ENCODE assay signal across 9 mouse cellular contexts in the genomic region with DNA sequence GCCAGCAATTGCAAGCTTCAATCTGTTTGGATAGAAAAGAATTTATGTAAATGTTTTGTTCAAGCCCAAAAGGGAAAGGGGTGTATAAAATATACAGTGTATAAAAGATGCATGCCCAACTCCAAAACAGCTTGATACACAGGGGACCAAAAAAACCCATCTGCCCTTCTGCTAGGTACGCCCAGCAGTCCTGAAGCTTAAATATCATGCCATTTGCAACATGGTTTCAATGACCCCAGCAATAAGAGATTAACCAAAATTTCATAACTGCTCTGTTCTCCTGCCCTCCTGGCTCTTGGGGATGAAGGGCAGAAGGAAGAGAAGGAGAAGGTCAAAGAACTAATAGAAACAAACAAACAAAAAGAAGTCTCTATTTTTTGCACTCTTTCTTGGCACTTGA.
A peak's percentile ranks its signal among the peaks of the same experiment; 100 is the strongest.
DNase-seq lines count a peak whose midpoint lies in the region; ATAC-seq and TF ChIP-seq lines count a peak whose summit lies in the region.
"Had no signal": no experiment of that assay in that cellular context is flagged by ENCODE, and none has a peak within 500 bp of the region (broad histone marks: within the 10 kb centered on the region; RNA-seq: fewer than 3 reads in every experiment).

No protein-coding gene starts in this region.

- peak overlapping the region; percentile 69 for H3K4me2 ChIP-seq in heart, embryonic 13.5 days
- H3K4me2 ChIP-seq in forebrain, embryonic 14.5 days (ENCODE audit: low read length): peak overlapping the region; percentile 49

- peak overlapping the region; percentile 95 for H3K27ac ChIP-seq in heart, embryonic 13.5 days (replicated peaks)
- peak overlapping the region; percentile 96 for H3K27ac ChIP-seq in forebrain, embryonic 14.5 days (ENCODE audit: low read depth, low read length)
- H3K27ac ChIP-seq in midbrain, embryonic 10.5 days (replicated peaks): peak overlapping the region; percentile 89

- H3K9me3 ChIP-seq in heart, embryonic 13.5 days: no peaks in the 10 kb centered on the region
- H3K9me3 ChIP-seq in forebrain, embryonic 14.5 days (replicated peaks; ENCODE audit: control insufficient read depth, low read length): no peaks in the 10 kb centered on the region
- H3K9me3 ChIP-seq in midbrain, embryonic 10.5 days (replicated peaks): no peaks in the 10 kb centered on the region

- ATAC-seq in heart, embryonic 13.5 days (ENCODE audit: extremely low read depth, insufficient number of reproducible peaks, low FRiP score, low TSS enrichment): no peak
- ATAC-seq in forebrain, embryonic 14.5 days: peak; percentile 11; the same call in 1 of the 2 replicates
- no peak for ATAC-seq in granulocyte monocyte progenitor cell, adult 5-6 weeks (replicated peaks; ENCODE audit: poor library complexity, severe bottlenecking)

- no peaks in the 10 kb centered on the region for H3K27me3 ChIP-seq in heart, embryonic 13.5 days (replicated peaks)
- no peaks in the 10 kb centered on the region for H3K27me3 ChIP-seq in forebrain, embryonic 14.5 days (replicated peaks; ENCODE audit: control insufficient read depth, insufficient read depth, low read length)
- no peaks in the 10 kb centered on the region for H3K27me3 ChIP-seq in midbrain, embryonic 10.5 days (ENCODE audit: low read depth, poor library complexity, severe bottlenecking)
- H3K27me3 ChIP-seq: CH12.LX had no signal

- no peak overlapping the region for H3K4me3 ChIP-seq in heart, embryonic 13.5 days
- no peak overlapping the region for H3K4me3 ChIP-seq in forebrain, embryonic 14.5 days (ENCODE audit: low read depth, low read length)
- peak overlapping the region; percentile 33; the same call in 1 of the 2 replicates for H3K4me3 ChIP-seq in midbrain, embryonic 10.5 days

- H3K9ac ChIP-seq in heart, embryonic 13.5 days: no peak overlapping the region
- H3K9ac ChIP-seq in forebrain, embryonic 14.5 days (ENCODE audit: low read length): peak overlapping the region; percentile 22; the same call in 1 of the 2 replicates

- no peak for TF ChIP-seq POLR2A in brain, embryonic 14.5 days (IDR thresholded peaks at IDR 0.05; ENCODE audit: borderline replicate concordance, extremely low read depth, insufficient read depth, insufficient read length, poor library complexity, severe bottlenecking)

- TF ChIP-seq CTCF in brain, embryonic 14.5 days (IDR thresholded peaks at IDR 0.05; ENCODE audit: borderline replicate concordance, extremely low read depth, insufficient read depth, insufficient read length): no peak

- intact Hi-C loops in heart, postnatal 25 days (cut with DNase I): loop anchor here (5.0 to 10.0 kb wide), 3 partner anchors 87 to 1429 kb away; a partner anchor contains a TSS

- DNase-seq in heart, postnatal 25 days (ENCODE audit: low spot score): no peak
- peak; percentile 87 for DNase-seq in brain, embryonic 14.5 days (ENCODE audit: low read depth)
- DNase-seq in forebrain, embryonic 14.5 days (ENCODE audit: low spot score): peak; percentile 75
- no peak for DNase-seq in midbrain, embryonic 10.5 days (ENCODE audit: low spot score)
- no peak for DNase-seq in right cerebral cortex, postnatal 4 days
- no peak for DNase-seq in layer of hippocampus, adult 9-11 months

- WGBS in heart, embryonic 13.5 days: 81% methylated on average over 1 of the region's 1 CpGs
- 5% methylated on average over 1 of the region's 1 CpGs for WGBS in forebrain, embryonic 14.5 days
- 40% methylated on average over 1 of the region's 1 CpGs for WGBS in midbrain, embryonic 10.5 days

- no peaks in the 10 kb centered on the region for H3K36me3 ChIP-seq in heart, embryonic 13.5 days
- H3K36me3 ChIP-seq in forebrain, embryonic 14.5 days (ENCODE audit: control insufficient read depth, insufficient read depth, low read length): no peaks in the 10 kb centered on the region
- no peaks in the 10 kb centered on the region for H3K36me3 ChIP-seq in midbrain, embryonic 10.5 days

- peaks cover 49% of the 10 kb centered on the region for H3K4me1 ChIP-seq in heart, embryonic 13.5 days
- H3K4me1 ChIP-seq in forebrain, embryonic 14.5 days (ENCODE audit: control insufficient read depth, insufficient read depth, low read length): peaks cover 47% of the 10 kb centered on the region
- peaks cover 73% of the 10 kb centered on the region for H3K4me1 ChIP-seq in midbrain, embryonic 10.5 days

Comparison
In these comparisons a context has a peak if more than half of its experiments do, and no peak if none do; other contexts are left out.
1. DNase-seq: peak in brain, embryonic 14.5 days (single experiment) and forebrain, embryonic 14.5 days (single experiment); none in heart, postnatal 25 days (single experiment), midbrain, embryonic 10.5 days (single experiment), right cerebral cortex, postnatal 4 days (single experiment) and layer of hippocampus, adult 9-11 months (single experiment).
2. Peak in every context shown above with its lines, with median percentiles within 50 percentile points of each other: H3K27ac ChIP-seq.